Mouse (Mus musculus) MEL (cell line): ENCODE measurements around the gene Daglb. TPM values are rescaled to one million over a fixed set of nuclear protein-coding genes. Genes with fewer than 3 reads are reported as not detected.

Experiments used
- DNase-seq: peaks from one replicate; pipeline ENCODE4 v3.0.0; 2011; ENCODE audit warnings: low read depth, low spot score
- H3K27ac ChIP-seq: 2 replicates; pipeline ENCODE4 v1.5.1; 2012; ENCODE audit warnings: low read depth, mild to moderate bottlenecking, control low read depth, low read length, moderate library complexity; ENCODE audit not compliant: control insufficient read depth
- H3K27me3 ChIP-seq, 2 experiments: fragments of 150-350 bp in 1 of 2; sonication (generic) in 1 of 2; 2 replicates each; pipeline ENCODE4 v1.6.1; 2012; ENCODE audit warnings: low read length in 2 of 2, mild to moderate bottlenecking in 2 of 2, improper control_type of control experiment in 1 of 2, moderate library complexity in 1 of 2; ENCODE audit not compliant: insufficient read depth in 2 of 2, control insufficient read depth in 1 of 2
- H3K36me3 ChIP-seq, 2 experiments: 2 replicates each; pipeline ENCODE4 v1.6.1; 2012 to 2014; ENCODE audit warnings: low read length in 2 of 2, improper control_type of control experiment in 1 of 2, inconsistent platforms in 1 of 2, mild to moderate bottlenecking in 1 of 2; ENCODE audit not compliant: insufficient read depth in 2 of 2, control insufficient read depth in 1 of 2
- H3K4me1 ChIP-seq, 2 experiments: fragments of 150-350 bp in 1 of 2; sonication (generic) in 1 of 2; 2 replicates each; pipeline ENCODE4 v1.6.1; 2012; ENCODE audit warnings: low read length in 2 of 2, improper control_type of control experiment in 1 of 2, mild to moderate bottlenecking in 1 of 2; ENCODE audit not compliant: insufficient read depth in 2 of 2, control insufficient read depth in 1 of 2
- H3K4me3 ChIP-seq, 2 experiments: fragments of 150-350 bp in 1 of 2; sonication (generic) in 1 of 2; 2 replicates each; pipeline ENCODE4 v1.5.1; 2012; ENCODE audit warnings: low read depth in 2 of 2, low read length in 2 of 2, mild to moderate bottlenecking in 2 of 2, moderate library complexity in 2 of 2, control low read depth in 1 of 2, improper control_type of control experiment in 1 of 2; ENCODE audit not compliant: control insufficient read depth in 1 of 2, insufficient read depth in 1 of 2
- H3K79me2 ChIP-seq: 2 replicates; pipeline ENCODE4 v1.6.1; 2012; ENCODE audit warnings: mild to moderate bottlenecking, low read length, moderate library complexity; ENCODE audit not compliant: control insufficient read depth, poor library complexity, insufficient read depth
- H3K9ac ChIP-seq: 2 replicates; pipeline ENCODE4 v1.6.1; 2012; ENCODE audit warnings: low read depth, mild to moderate bottlenecking, control low read depth, low read length, moderate library complexity; ENCODE audit not compliant: control insufficient read depth, poor library complexity, severe bottlenecking
- H3K9me3 ChIP-seq: fragments of 150-350 bp; sonication (generic); replicated peaks from 2 replicates; pipeline ENCODE4 v1.6.1; 2012; ENCODE audit warnings: mild to moderate bottlenecking, low read length, improper control_type of control experiment, moderate library complexity; ENCODE audit not compliant: insufficient read depth
- BHLHE40 ChIP-seq: IDR thresholded peaks from 2 replicates; pipeline ENCODE4 v1.6.1; 2012; ENCODE audit warnings: low read depth, mild to moderate bottlenecking, inconsistent platforms, low read length, improper control_type of control experiment, borderline replicate concordance
- CHD1 ChIP-seq: IDR thresholded peaks from 2 replicates; pipeline ENCODE4 v1.6.1; 2012; ENCODE audit warnings: low read depth, mild to moderate bottlenecking, inconsistent platforms, low read length, improper control_type of control experiment
- CHD2 ChIP-seq: IDR thresholded peaks from 2 replicates; pipeline ENCODE4 v1.6.1; 2011; ENCODE audit warnings: low read length, improper control_type of control experiment
- CTCF ChIP-seq, 3 experiments: IDR thresholded peaks in 2 of 3; conservative IDR thresholded peaks in 1 of 3; 2 replicates each; pipeline ENCODE4 v1.5.1; 2011 to 2012; ENCODE audit warnings: low read length in 3 of 3, low read depth in 2 of 3, mild to moderate bottlenecking in 2 of 3, improper control_type of control experiment in 1 of 3, inconsistent platforms in 1 of 3, mixed read lengths in 1 of 3, moderate library complexity in 1 of 3; ENCODE audit not compliant: control insufficient read depth in 1 of 3, insufficient read depth in 1 of 3, poor library complexity in 1 of 3, severe bottlenecking in 1 of 3
- E2F4 ChIP-seq: IDR thresholded peaks from 2 replicates; pipeline ENCODE4 v1.6.1; 2011; ENCODE audit warnings: low read depth, low read length, improper control_type of control experiment, borderline replicate concordance
- ELF1 ChIP-seq: IDR thresholded peaks from 2 replicates; pipeline ENCODE4 v1.6.1; 2014; ENCODE audit warnings: low read depth, mild to moderate bottlenecking, inconsistent platforms, low read length, improper control_type of control experiment, moderate library complexity
- GABPA ChIP-seq: IDR thresholded peaks from 2 replicates; pipeline ENCODE4 v1.6.1; 2012; ENCODE audit warnings: low read depth, mild to moderate bottlenecking, inconsistent platforms, low read length, improper control_type of control experiment, moderate library complexity
- GATA1 ChIP-seq: IDR thresholded peaks from 2 replicates; pipeline ENCODE4 v1.6.1; 2011; ENCODE audit warnings: low read depth, low read length, improper control_type of control experiment
- JUND ChIP-seq: IDR thresholded peaks from 2 replicates; pipeline ENCODE4 v1.6.1; 2011; ENCODE audit warnings: low read depth, mild to moderate bottlenecking, improper control_type of control experiment, low read length
- MAX ChIP-seq: IDR thresholded peaks from 2 replicates; pipeline ENCODE4 v1.6.1; 2011; ENCODE audit warnings: low read length, improper control_type of control experiment
- MAZ ChIP-seq: IDR thresholded peaks from 2 replicates; pipeline ENCODE4 v1.6.1; 2012; ENCODE audit warnings: low read depth, mild to moderate bottlenecking, inconsistent platforms, low read length, improper control_type of control experiment
- MYC ChIP-seq: IDR thresholded peaks from 2 replicates; pipeline ENCODE4 v1.6.1; 2011; ENCODE audit warnings: low read depth, mild to moderate bottlenecking, low read length, improper control_type of control experiment, moderate library complexity
- NELFE ChIP-seq: IDR thresholded peaks from 2 replicates; pipeline ENCODE4 v1.6.1; 2011; ENCODE audit warnings: low read depth, low read length, improper control_type of control experiment
- NRF1 ChIP-seq: IDR thresholded peaks from 2 replicates; pipeline ENCODE4 v1.6.1; 2014; ENCODE audit warnings: low read depth, mild to moderate bottlenecking, inconsistent platforms, low read length, improper control_type of control experiment, moderate library complexity; ENCODE audit not compliant: poor library complexity, insufficient read depth, severe bottlenecking
- POLR2AphosphoS2 ChIP-seq: IDR thresholded peaks from 2 replicates; pipeline ENCODE4 v1.6.1; 2011; ENCODE audit warnings: low read length, improper control_type of control experiment
- RAD21 ChIP-seq: IDR thresholded peaks from 2 replicates; pipeline ENCODE4 v1.6.1; 2011; ENCODE audit warnings: mild to moderate bottlenecking, low read depth, low read length, improper control_type of control experiment
- RCOR1 ChIP-seq: IDR thresholded peaks from 2 replicates; pipeline ENCODE4 v1.6.1; 2012; ENCODE audit warnings: low read depth, mild to moderate bottlenecking, inconsistent platforms, low read length, improper control_type of control experiment
- SIN3A ChIP-seq: IDR thresholded peaks from 2 replicates; pipeline ENCODE4 v1.6.1; 2012; ENCODE audit warnings: low read length, improper control_type of control experiment, inconsistent platforms
- TAL1 ChIP-seq: IDR thresholded peaks from 2 replicates; pipeline ENCODE4 v1.6.1; 2012; ENCODE audit warnings: mild to moderate bottlenecking, inconsistent platforms, low read length, moderate library complexity, mixed read lengths
- TCF12 ChIP-seq: IDR thresholded peaks from 2 replicates; pipeline ENCODE4 v1.6.1; 2014; ENCODE audit warnings: low read depth, mild to moderate bottlenecking, inconsistent platforms, low read length, improper control_type of control experiment, moderate library complexity
- UBTF ChIP-seq: IDR thresholded peaks from 2 replicates; pipeline ENCODE4 v1.6.1; 2012; ENCODE audit warnings: low read depth, mild to moderate bottlenecking, inconsistent platforms, low read length, improper control_type of control experiment, moderate library complexity, borderline replicate concordance; ENCODE audit not compliant: insufficient read depth
- USF1 ChIP-seq: IDR thresholded peaks from 2 replicates; pipeline ENCODE4 v1.6.1; 2014; ENCODE audit warnings: low read depth, mild to moderate bottlenecking, inconsistent platforms, low read length, improper control_type of control experiment, moderate library complexity
- USF2 ChIP-seq, 2 experiments: IDR thresholded peaks; 2 replicates each; pipeline ENCODE4 v1.6.1; 2011 to 2012; ENCODE audit warnings: improper control_type of control experiment in 2 of 2, low read length in 2 of 2, borderline replicate concordance in 1 of 2, inconsistent platforms in 1 of 2, low read depth in 1 of 2, mild to moderate bottlenecking in 1 of 2; ENCODE audit not compliant: insufficient read depth in 1 of 2
- ZC3H11A ChIP-seq: IDR thresholded peaks from 2 replicates; pipeline ENCODE4 v1.6.1; 2012; ENCODE audit warnings: low read depth, mild to moderate bottlenecking, inconsistent platforms, low read length, improper control_type of control experiment
- ZKSCAN1 ChIP-seq: IDR thresholded peaks from 2 replicates; pipeline ENCODE4 v1.6.1; 2012; ENCODE audit warnings: low read depth, mild to moderate bottlenecking, inconsistent platforms, low read length, improper control_type of control experiment, moderate library complexity
- ZMIZ1 ChIP-seq: IDR thresholded peaks from 2 replicates; pipeline ENCODE4 v1.6.1; 2012; ENCODE audit warnings: low read depth, mild to moderate bottlenecking, inconsistent platforms, low read length, improper control_type of control experiment, moderate library complexity
- polyA plus RNA-seq, 2 experiments: library from polyadenylated mRNA; stranded (reverse) in 1 of 2; unstranded in 1 of 2; fragments of >175 nt in 1 of 2; fragments of >200 nt in 1 of 2; gene quantifications; 2 replicates each; pipeline versions ENCODE4 v1.2.1 to v1.2.4; 2012; ENCODE audit warnings: low replicate concordance in 2 of 2, low read depth in 1 of 2; ENCODE audit not compliant: insufficient read length in 2 of 2, insufficient read depth in 1 of 2, missing spikeins in 1 of 2
- total RNA-seq: library from RNA; depleted of rRNA; stranded (reverse); fragments of 300-350 nt; gene quantifications from 2 replicates; pipeline ENCODE4 v1.2.3, GENCODE M21; 2012

Gene Daglb
- total and polyA plus RNA-seq, 3 experiments: 8.9 to 10.4 TPM; not detected in 1

GRCm38 (mm10) chr5:143527486-143528307 is 63.3 kb downstream of the Daglb start, which contains the start of gene Rac1 (continued):
- TF ChIP-seq MYC: 0 out of 2 replicates have a peak, but pooled peaks have one; percentile 34
- TF ChIP-seq ZKSCAN1: no peak
- peak; percentile 46 for TF ChIP-seq CHD2
- no peak for TF ChIP-seq TAL1
- peak; percentile 69 for TF ChIP-seq MAX
- peak; percentile 73 for TF ChIP-seq TCF12
- TF ChIP-seq NELFE: peak; percentile 86
- no peak for TF ChIP-seq GATA1
- TF ChIP-seq E2F4: 0 out of 2 replicates have a peak, but pooled peaks have one; percentile 52
- peak; percentile 99 for TF ChIP-seq UBTF
- peak; percentile 87 for TF ChIP-seq SIN3A
- TF ChIP-seq ZMIZ1: 0 out of 2 replicates have a peak, but pooled peaks have one; percentile 63
- TF ChIP-seq USF1: no peak
- peak; percentile 84; the same call in 1 of the 2 replicates for TF ChIP-seq CHD1
- peak; percentile 31; the same call in 1 of the 2 replicates for TF ChIP-seq BHLHE40

- H3K27me3 ChIP-seq: no peaks in the 10 kb centered on the region
- H3K27ac ChIP-seq: peak overlapping the region; percentile 73
- DNase-seq: no peak
- peaks cover 9 to 18% of the 10 kb centered on the region in 2 experiments; a peak in 3 of 4 replicates for H3K4me1 ChIP-seq
- no peaks in the 10 kb centered on the region for H3K9me3 ChIP-seq
- H3K79me2 ChIP-seq: peaks cover 47% of the 10 kb centered on the region
- H3K4me3 ChIP-seq: peak overlapping the region; percentile 83 to 97
- H3K36me3 ChIP-seq: peaks cover 2 to 14% of the 10 kb centered on the region in 2 experiments; a peak in 3 of 4 replicates
- TF ChIP-seq SIN3A: no peak
- TF ChIP-seq POLR2AphosphoS2: no peak; the same call in 1 of the 2 replicates
- TF ChIP-seq CHD1: 0 out of 2 replicates have a peak, but pooled peaks have one; percentile 9
- peak overlapping the region; percentile 88 for H3K9ac ChIP-seq
Observed at GRCm38 (mm10) chr5:143528308-143528683, 63.9 kb downstream of the Daglb start.

- no peak overlapping the region for H3K27ac ChIP-seq
- no peak for TF ChIP-seq USF2 (IDR thresholded peaks at IDR 0.05; ENCODE audit: borderline replicate concordance in 1 of 2, insufficient read depth in 1 of 2, low read depth in 1 of 2, low read length in 2 of 2)
- no peak for TF ChIP-seq BHLHE40
- no peak for TF ChIP-seq ZMIZ1
- no peak for TF ChIP-seq UBTF
- TF ChIP-seq GABPA: no peak
- TF ChIP-seq ZC3H11A: no peak
- TF ChIP-seq RCOR1: no peak
- no peak for TF ChIP-seq JUND
- no peak for TF ChIP-seq ELF1
- TF ChIP-seq SIN3A: no peak
- no peak for TF ChIP-seq ZKSCAN1
- no peak for TF ChIP-seq CHD1
- TF ChIP-seq RAD21: no peak
- no peak for TF ChIP-seq NRF1
- no peak for TF ChIP-seq NELFE
- TF ChIP-seq TAL1: no peak
- TF ChIP-seq CTCF (IDR thresholded peaks at IDR 0.05 in 2 of 3, conservative IDR thresholded peaks at IDR 0.05 in 1 of 3; ENCODE audit: control insufficient read depth in 1 of 3, insufficient read depth in 1 of 3, low read depth in 2 of 3, low read length in 3 of 3, poor library complexity in 1 of 3, severe bottlenecking in 1 of 3): no peak
- TF ChIP-seq MAZ: no peak
Observed at GRCm38 (mm10) chr5:143530715-143531114, 66.3 kb downstream of the Daglb start.

More at GRCm38 (mm10) chr5:143530715-143531114, 66.3 kb downstream of the Daglb start:
- peaks cover 24% of the 10 kb centered on the region for H3K79me2 ChIP-seq
- no peaks in the 10 kb centered on the region for H3K27me3 ChIP-seq
- H3K9me3 ChIP-seq: no peaks in the 10 kb centered on the region
- peaks cover 2 to 9% of the 10 kb centered on the region in 2 experiments; a peak in 3 of 4 replicates for H3K36me3 ChIP-seq
- no peak for DNase-seq
- peaks cover 9 to 12% of the 10 kb centered on the region in 2 experiments; a peak in 3 of 4 replicates for H3K4me1 ChIP-seq
- H3K4me3 ChIP-seq: no peak overlapping the region
- H3K9ac ChIP-seq: no peak overlapping the region
